Mouse (Mus musculus): ENCODE measurements around the gene Myo6. TPM values are rescaled to one million over a fixed set of nuclear protein-coding genes. Genes with fewer than 3 reads are reported as not detected.
"Not testable (repeated sequence)": the region's sequence is repeated elsewhere in the genome, so short reads cannot be mapped to it uniquely, and the experiment has no call there.

Gene Myo6
- polyA plus RNA-seq, 1 experiment from 2014 or later: 36.9 TPM

- no peaks in the 10 kb centered on the region for H3K36me3 ChIP-seq
- no peak for ATAC-seq (ENCODE audit: insufficient read depth, low FRiP score, low read depth)
- H3K4me2 ChIP-seq: no peak overlapping the region
- no peaks in the 10 kb centered on the region for H3K4me1 ChIP-seq
- no peak overlapping the region for H3K9ac ChIP-seq
- H3K4me3 ChIP-seq (replicated peaks): no peak overlapping the region
- no peak overlapping the region for H3K27ac ChIP-seq
- no peaks in the 10 kb centered on the region for H3K27me3 ChIP-seq (replicated peaks)
- WGBS: 88% methylated on average over 6 of the region's 6 CpGs
- H3K9me3 ChIP-seq: no peaks in the 10 kb centered on the region
Measured at GRCm38 (mm10) chr9:80315922-80316321, 151.1 kb downstream of the Myo6 start.

GRCm38 (mm10) chr9:80318027-80318426, 153.2 kb downstream of the Myo6 start:
- no peak overlapping the region for H3K27ac ChIP-seq
- H3K27me3 ChIP-seq (replicated peaks): no peaks in the 10 kb centered on the region
- H3K4me2 ChIP-seq: no peak overlapping the region
- 80% methylated on average over 6 of the region's 6 CpGs for WGBS
- H3K9me3 ChIP-seq: no peaks in the 10 kb centered on the region
- no peak for ATAC-seq (ENCODE audit: insufficient read depth, low FRiP score, low read depth)
- no peaks in the 10 kb centered on the region for H3K4me1 ChIP-seq
- no peaks in the 10 kb centered on the region for H3K36me3 ChIP-seq
- H3K9ac ChIP-seq: no peak overlapping the region
- no peak overlapping the region for H3K4me3 ChIP-seq (replicated peaks)

GRCm38 (mm10) chr9:80321051-80321887, 156.4 kb downstream of the Myo6 start:
- not testable (repeated sequence) for H3K27me3 ChIP-seq (replicated peaks); H3K27ac ChIP-seq; ATAC-seq (ENCODE audit: insufficient read depth, low FRiP score, low read depth); H3K4me1 ChIP-seq; H3K36me3 ChIP-seq; H3K4me2 ChIP-seq; H3K9ac ChIP-seq; H3K9me3 ChIP-seq; H3K4me3 ChIP-seq (replicated peaks)
- WGBS: 95% methylated on average over 2 of the region's 2 CpGs

GRCm38 (mm10) chr9:80332153-80332552, 167.3 kb downstream of the Myo6 start:
- Histone ChIP-seq H3K36me3 (no peaks in the 10 kb centered on the region), H3K27ac (no peak overlapping the region), H3K4me3 (replicated peaks) (peak overlapping the region; percentile 24), H3K27me3 (replicated peaks) (no peaks in the 10 kb centered on the region), H3K4me1 (no peaks in the 10 kb centered on the region), H3K4me2 (peak overlapping the region; percentile 51), H3K9me3 (no peaks in the 10 kb centered on the region), H3K9ac (no peak overlapping the region)
- WGBS: 18% methylated on average over 14 of the region's 14 CpGs
- no peak for ATAC-seq (ENCODE audit: insufficient read depth, low FRiP score, low read depth)

GRCm38 (mm10) chr9:80333466-80333865, 168.6 kb downstream of the Myo6 start:
- H3K36me3 ChIP-seq: no peaks in the 10 kb centered on the region
- no peak overlapping the region for H3K27ac ChIP-seq
- H3K9ac ChIP-seq: no peak overlapping the region
- ATAC-seq (ENCODE audit: insufficient read depth, low FRiP score, low read depth): no peak
- H3K4me2 ChIP-seq: no peak overlapping the region
- no peaks in the 10 kb centered on the region for H3K27me3 ChIP-seq (replicated peaks)
- H3K4me3 ChIP-seq (replicated peaks): no peak overlapping the region
- no peaks in the 10 kb centered on the region for H3K9me3 ChIP-seq
- H3K4me1 ChIP-seq: no peaks in the 10 kb centered on the region
- WGBS: 37% methylated on average over 8 of the region's 8 CpGs

- Histone ChIP-seq H3K27me3 (replicated peaks) (no peaks in the 10 kb centered on the region), H3K9ac (no peak overlapping the region), H3K36me3 (no peaks in the 10 kb centered on the region), H3K4me2 (no peak overlapping the region), H3K27ac (no peak overlapping the region), H3K9me3 (no peaks in the 10 kb centered on the region), H3K4me1 (no peaks in the 10 kb centered on the region), H3K4me3 (replicated peaks) (no peak overlapping the region)
- ATAC-seq (ENCODE audit: insufficient read depth, low FRiP score, low read depth): no peak
- WGBS: 59% methylated on average over 14 of the region's 14 CpGs
Measured at GRCm38 (mm10) chr9:80333998-80334605, 169.3 kb downstream of the Myo6 start.

- no peak overlapping the region for H3K9ac ChIP-seq
- 69% methylated on average over 13 of the region's 13 CpGs for WGBS
- no peaks in the 10 kb centered on the region for H3K9me3 ChIP-seq
- no peaks in the 10 kb centered on the region for H3K4me1 ChIP-seq
- no peaks in the 10 kb centered on the region for H3K27me3 ChIP-seq (replicated peaks)
- ATAC-seq (ENCODE audit: insufficient read depth, low FRiP score, low read depth): no peak
- no peak overlapping the region for H3K27ac ChIP-seq
- no peaks in the 10 kb centered on the region for H3K36me3 ChIP-seq
- no peak overlapping the region for H3K4me3 ChIP-seq (replicated peaks)
- no peak overlapping the region for H3K4me2 ChIP-seq
Measured at GRCm38 (mm10) chr9:80335660-80336357, 171.0 kb downstream of the Myo6 start.

- H3K4me3 ChIP-seq (replicated peaks): no peak overlapping the region
- H3K9ac ChIP-seq: no peak overlapping the region
- H3K27ac ChIP-seq: no peak overlapping the region
- no peaks in the 10 kb centered on the region for H3K9me3 ChIP-seq
- WGBS: 73% methylated on average over 6 of the region's 6 CpGs
- H3K36me3 ChIP-seq: no peaks in the 10 kb centered on the region
- no peaks in the 10 kb centered on the region for H3K27me3 ChIP-seq (replicated peaks)
- no peaks in the 10 kb centered on the region for H3K4me1 ChIP-seq
- H3K4me2 ChIP-seq: no peak overlapping the region
- ATAC-seq (ENCODE audit: insufficient read depth, low FRiP score, low read depth): no peak
Measured at GRCm38 (mm10) chr9:80338026-80338425, 173.2 kb downstream of the Myo6 start.

- Histone ChIP-seq H3K27ac (no peak overlapping the region), H3K4me1 (no peaks in the 10 kb centered on the region), H3K9ac (no peak overlapping the region), H3K4me3 (replicated peaks) (no peak overlapping the region), H3K27me3 (replicated peaks) (no peaks in the 10 kb centered on the region), H3K4me2 (no peak overlapping the region), H3K36me3 (no peaks in the 10 kb centered on the region), H3K9me3 (no peaks in the 10 kb centered on the region)
- no peak for ATAC-seq (ENCODE audit: insufficient read depth, low FRiP score, low read depth)
- WGBS: 74% methylated on average over 1 of the region's 1 CpGs
Measured at GRCm38 (mm10) chr9:80340927-80341326, 176.1 kb downstream of the Myo6 start.

- no peaks in the 10 kb centered on the region for H3K27me3 ChIP-seq (replicated peaks)
- no peak overlapping the region for H3K9ac ChIP-seq
- no peak overlapping the region for H3K27ac ChIP-seq
- H3K9me3 ChIP-seq: no peaks in the 10 kb centered on the region
- H3K4me3 ChIP-seq (replicated peaks): no peak overlapping the region
- no peaks in the 10 kb centered on the region for H3K36me3 ChIP-seq
- ATAC-seq (ENCODE audit: insufficient read depth, low FRiP score, low read depth): no peak
- no peaks in the 10 kb centered on the region for H3K4me1 ChIP-seq
- H3K4me2 ChIP-seq: no peak overlapping the region
- 94% methylated on average over 16 of the region's 16 CpGs for WGBS
Measured at GRCm38 (mm10) chr9:80341756-80342155, 176.9 kb downstream of the Myo6 start.

- no peaks in the 10 kb centered on the region for H3K27me3 ChIP-seq (replicated peaks)
- H3K27ac ChIP-seq: no peak overlapping the region
- H3K4me3 ChIP-seq (replicated peaks): no peak overlapping the region
- no peaks in the 10 kb centered on the region for H3K9me3 ChIP-seq
- no peak overlapping the region for H3K4me2 ChIP-seq
- 78% methylated on average over 6 of the region's 6 CpGs for WGBS
- no peak for ATAC-seq (ENCODE audit: insufficient read depth, low FRiP score, low read depth)
- no peaks in the 10 kb centered on the region for H3K4me1 ChIP-seq
- no peak overlapping the region for H3K9ac ChIP-seq
- H3K36me3 ChIP-seq: no peaks in the 10 kb centered on the region
Measured at GRCm38 (mm10) chr9:80342520-80342919, 177.7 kb downstream of the Myo6 start.

GRCm38 (mm10) chr9:80344451-80345000, 179.7 kb downstream of the Myo6 start:
- H3K27ac ChIP-seq: no peak overlapping the region
- ATAC-seq (ENCODE audit: insufficient read depth, low FRiP score, low read depth): no peak
- no peak overlapping the region for H3K9ac ChIP-seq
- no peaks in the 10 kb centered on the region for H3K4me1 ChIP-seq
- whole genome bisulfite sequencing: 87% methylated on average over 6 of the region's 6 CpGs
- no peak overlapping the region for H3K4me2 ChIP-seq
- no peak overlapping the region for H3K4me3 ChIP-seq (replicated peaks)
- H3K36me3 ChIP-seq: no peaks in the 10 kb centered on the region
- H3K27me3 ChIP-seq (replicated peaks): no peaks in the 10 kb centered on the region
- H3K9me3 ChIP-seq: no peaks in the 10 kb centered on the region

Data from stomach, embryonic 15.5 days (tissue).